Mouse (Mus musculus) thymus, postnatal 36 days (tissue): ENCODE results near the gene Ankrd44.

Source experiments
- DNase-seq, 2 experiments: peaks; one replicate each; pipeline ENCODE4 v3.0.0; 2022; ENCODE audit warnings: mixed read lengths in 2 of 2

The Ankrd44 gene

DNA sequence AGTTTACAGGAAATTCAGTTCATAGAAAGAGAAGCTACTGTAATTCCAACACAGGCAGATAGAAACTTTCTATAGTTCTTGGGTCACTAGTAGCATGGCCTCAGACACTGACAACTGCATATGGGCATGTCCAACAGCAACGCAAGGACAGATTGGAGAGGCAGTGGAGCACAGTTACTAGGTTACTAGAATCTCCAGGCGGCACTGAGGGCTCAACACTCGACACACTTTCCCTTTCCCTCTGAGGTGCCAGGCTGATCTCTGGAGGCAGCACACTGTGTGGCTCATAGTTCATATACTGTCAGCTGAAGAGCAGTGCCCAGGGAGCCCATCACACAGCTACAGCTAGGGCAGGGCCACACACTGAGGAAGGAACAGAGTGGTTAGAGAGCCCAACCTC is 118.4 kb downstream of the Ankrd44 start:
- DNase-seq = no peak

DNA sequence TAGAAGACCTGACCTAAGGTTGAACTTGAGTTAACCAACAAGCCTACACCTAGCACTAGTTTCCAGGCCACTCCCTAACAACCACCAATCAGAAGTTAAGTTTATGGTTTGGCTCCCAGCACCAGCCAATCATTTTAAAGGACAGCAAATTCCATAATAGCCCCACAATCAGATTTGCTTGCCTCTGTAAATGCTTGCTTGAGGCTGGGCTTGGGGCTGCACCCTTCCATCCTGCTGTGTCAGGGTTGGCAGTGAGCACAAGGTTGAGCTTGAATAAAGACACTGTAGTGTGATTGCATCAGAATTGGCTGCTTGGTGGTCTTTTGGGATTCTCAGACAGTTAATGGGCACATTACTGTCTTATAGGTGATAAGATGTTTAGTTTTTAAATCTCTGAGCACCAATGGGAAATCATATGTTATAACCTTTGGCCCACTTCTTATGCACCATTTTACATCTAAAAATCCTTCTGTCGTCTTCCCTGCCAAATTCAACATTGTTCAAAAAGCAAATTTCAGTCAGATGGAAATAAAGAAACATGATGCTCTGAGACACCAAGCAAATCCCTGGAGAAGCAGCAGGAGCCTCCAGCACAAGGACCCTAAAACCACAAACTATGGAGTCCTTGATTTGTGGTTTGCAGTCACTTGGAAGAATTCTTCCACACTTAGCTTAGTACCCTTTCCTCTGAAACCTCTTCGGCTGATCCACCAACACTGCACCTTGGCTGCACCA is 119.9 kb downstream of the Ankrd44 start:
- no peak for DNase-seq

DNA sequence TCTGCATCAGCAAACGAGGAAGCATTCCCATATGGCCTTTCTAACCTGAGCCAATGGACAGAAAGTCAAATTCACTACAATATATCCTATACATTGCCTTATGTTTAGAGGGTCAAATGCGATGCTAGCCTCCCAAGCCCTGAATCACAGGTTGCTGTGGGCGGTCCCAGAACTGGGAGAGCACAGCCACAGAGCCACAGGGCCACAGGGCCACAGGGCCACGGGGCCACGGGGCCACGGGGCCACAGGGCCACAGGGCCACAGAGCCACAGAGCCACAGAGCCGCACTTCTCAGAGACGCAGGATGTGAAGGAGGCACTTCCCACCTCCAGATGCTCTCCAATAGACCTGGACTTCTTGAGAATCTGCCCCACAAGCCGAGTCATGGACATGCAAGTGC is 121.8 kb downstream of the Ankrd44 start:
- no peak for DNase-seq

DNA sequence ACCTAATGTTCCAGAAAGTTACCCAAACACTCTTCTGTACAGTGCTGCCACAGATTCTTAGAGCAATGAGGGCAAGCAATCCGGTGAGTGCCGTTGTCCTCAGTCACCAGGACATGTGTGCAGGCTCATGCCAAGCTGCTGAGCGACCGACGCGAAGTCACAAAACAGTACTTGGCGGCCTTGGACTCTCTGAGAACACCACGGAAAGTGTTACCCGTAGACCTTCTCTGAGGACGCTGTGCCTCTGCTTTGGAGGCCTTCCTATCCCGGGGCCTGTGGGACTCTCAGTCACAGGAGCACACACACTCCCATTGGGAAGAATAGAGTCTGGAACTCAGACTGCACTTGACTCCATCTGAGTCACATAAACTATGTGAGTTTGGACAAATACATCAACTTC is 123.5 kb downstream of the Ankrd44 start:
- DNase-seq = no peak

DNA sequence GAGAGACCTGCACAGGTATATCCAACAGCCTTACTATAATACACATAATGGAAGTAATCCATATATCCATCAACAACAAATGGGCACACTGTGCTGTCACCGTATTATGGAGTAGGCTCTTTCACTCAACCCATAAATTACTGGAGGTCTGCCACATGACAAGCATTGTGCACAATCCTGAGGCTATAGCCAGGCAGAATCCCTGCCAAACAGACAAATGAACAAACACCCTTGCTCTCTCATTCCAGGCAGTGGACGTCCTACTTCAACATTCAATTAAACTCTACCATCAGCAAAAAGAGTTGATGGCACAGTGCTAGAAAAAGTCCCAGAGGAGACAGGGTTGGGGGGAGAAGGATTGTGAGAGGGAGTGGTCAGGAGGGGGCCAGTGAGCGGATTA is 124.9 kb downstream of the Ankrd44 start:
- no peak for DNase-seq

DNA sequence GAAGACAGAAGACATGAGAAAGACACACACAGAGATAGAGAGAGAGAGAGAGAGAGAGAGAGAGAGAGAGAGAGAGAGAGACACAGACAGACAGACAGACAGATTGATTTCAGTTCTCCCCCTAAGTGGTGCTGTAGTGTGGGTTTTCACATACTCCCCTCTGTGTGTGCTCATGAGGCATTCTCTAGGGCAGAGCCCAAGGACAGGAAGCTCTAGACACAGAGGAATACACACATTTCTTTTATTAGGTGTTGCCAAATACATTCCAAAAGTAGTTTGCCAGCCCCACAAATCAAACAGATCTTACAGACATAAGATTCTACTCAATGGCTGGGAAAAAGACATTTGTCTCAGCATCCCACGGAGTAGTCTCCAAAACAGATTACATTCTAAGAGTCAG is 126.8 kb downstream of the Ankrd44 start:
- no peak for DNase-seq

DNA sequence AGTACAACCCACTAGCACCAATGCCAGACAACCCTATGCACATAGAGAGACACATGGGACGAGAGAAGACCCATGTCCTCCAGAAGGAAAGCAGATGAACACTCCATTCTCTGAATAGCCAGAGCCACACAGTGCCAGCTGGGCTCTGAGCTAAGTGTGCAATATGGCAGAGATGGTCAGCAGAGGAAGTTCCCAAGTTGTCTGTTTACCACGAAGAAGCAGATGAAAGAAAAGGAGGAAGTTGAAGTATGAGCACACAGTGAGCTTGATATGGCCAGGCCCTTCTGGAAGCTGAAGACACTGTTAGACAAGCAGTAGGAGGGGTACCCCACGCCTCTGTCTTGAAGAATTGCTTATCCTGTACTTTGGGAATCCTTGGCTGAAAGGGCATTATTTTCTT is 127.8 kb downstream of the Ankrd44 start:
- no peak for DNase-seq

DNA sequence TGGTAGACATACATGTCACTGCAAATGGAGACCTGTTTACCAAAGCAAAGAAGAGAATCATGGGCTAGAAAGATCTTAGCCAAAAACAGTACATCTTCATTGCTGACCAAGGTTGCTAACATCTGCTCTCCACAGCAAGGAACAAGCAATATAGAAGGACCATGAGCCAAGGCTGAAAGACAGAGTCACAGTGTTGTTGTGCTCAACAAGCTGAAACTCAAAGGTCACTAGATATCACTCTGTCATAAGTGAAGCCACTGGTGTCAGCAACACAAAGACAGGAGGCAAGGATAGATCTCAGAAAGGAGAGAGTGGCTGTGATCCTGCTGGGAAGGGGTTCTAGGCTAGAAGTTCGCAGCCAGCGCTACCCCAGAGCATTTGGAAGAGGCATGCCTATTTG is 131.5 kb downstream of the Ankrd44 start:
- no peak for DNase-seq

DNA sequence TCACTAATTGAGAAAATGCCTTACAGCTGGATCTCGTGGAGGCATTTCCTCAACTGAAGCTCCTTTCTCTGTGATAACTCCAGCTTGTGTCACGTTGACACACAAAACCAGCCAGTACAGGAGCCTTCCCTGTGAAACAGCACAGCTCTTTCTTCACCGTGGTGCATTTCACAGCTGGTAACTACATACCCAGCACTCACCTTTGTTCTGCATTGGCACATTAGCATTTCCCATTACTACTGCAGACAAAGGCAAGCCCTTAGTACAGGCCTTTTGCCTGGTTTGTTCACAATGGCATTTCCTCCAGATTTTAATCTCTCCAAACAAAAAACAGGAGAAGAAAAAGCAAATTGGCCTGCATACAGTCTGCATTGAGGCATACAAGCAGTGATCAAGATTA is 134.8 kb downstream of the Ankrd44 start:
- DNase-seq = no peak

DNA sequence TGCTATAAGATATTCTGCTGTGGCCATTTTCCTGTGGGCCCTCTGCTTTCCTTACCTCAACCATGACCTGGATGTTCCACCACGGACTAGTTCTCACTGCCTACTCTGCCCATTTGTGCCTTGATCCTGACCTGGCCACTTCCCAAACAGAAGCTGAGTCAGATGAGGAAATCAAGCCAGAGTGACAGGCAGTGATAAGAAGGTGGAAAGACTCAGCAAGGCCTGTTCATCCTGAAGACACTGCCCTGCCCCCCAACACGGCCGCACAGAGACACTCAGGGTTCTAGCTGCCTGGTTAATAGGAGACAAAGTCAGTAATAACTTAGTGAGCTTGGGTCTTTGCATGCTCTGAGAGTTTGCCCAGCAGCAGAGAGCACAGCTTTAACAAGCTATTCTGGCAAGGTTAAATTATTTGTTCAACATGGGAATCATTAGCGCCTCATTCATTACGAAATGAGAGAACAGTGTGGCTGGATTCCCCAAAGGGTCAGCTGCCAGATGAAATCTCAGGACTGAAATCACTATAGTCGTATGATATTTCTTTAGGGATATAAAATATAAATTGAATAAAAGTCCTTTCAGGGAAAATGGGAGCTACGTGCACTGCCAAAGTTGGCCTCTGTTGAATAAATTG is 136.7 kb downstream of the Ankrd44 start:
- no peak for DNase-seq

DNA sequence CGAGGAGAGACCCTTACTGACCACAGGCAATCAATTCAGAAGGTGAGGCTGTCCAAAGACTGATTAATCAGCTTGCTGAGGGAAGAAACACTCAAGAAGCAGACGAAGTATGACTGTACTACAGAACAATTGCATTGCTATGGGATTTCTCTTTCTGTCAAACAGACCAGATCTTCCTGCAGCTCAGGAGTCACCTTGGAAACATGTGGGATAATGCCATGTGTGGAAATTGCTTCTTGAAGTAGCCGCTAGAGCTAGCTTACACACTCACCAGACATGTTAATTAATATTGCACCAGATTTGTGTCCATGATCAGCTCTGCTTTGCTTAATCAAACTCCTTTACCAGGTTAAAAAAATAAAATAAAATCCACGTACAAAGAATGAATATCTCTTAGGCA is 137.8 kb downstream of the Ankrd44 start:
- no peak for DNase-seq

DNA sequence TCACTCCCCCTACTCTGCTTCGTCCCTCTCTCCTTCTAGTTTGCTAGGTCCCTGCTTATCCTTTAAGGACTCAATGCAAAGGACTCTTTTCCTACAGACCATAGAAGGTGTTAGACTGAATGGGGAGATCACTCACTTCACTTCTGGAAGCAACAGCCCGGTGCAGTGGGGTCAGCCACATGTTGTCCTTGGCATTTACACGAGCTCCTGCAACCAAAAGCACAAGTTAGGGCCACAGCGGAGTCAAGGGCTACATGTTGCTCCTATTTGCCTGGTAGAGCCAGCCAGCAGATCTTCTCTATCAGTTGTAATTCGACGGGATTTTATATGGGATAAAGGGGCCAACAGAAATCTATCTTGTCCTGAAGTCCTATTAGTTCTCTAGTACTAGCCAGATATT is 148.0 kb downstream of the Ankrd44 start:
- DNase-seq = no peak

DNA sequence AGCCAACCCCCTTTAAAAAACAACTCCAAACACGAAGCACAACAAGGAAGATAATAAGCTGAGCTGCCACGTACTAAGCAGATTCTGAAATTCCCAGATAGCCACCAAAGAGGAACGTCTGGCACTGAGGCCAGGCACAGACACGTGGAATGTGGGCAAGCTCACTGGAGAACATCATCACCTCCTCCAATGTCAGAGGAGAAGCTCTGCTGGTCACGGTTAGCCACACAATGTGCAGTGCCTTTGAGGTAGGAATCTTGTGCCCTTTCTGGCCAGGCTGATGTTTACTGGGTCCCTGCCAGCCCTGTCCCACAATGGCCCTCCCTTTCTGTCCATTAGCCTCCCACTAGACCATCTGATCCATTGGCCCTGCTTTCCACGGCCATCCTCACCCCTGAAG is 149.1 kb downstream of the Ankrd44 start:
- DNase-seq = no peak

DNA sequence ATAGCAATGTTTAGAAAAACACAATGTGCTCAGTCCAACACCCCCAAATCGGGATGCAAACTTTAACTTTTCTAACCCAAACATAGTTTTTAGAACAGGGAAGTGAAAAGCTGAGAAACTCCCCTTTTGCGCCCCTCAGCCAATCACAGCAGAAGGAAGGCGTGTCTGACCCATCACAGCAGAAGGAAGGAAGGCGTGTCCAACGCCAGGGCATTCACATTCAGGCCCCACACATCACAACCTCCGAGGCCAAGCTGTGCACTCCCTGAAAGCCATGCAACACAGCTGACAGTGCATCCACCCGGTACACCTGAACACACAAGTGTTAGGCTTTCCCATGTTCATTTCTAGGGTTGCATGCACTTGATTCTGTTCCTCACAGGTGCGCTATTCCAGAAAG is 150.1 kb downstream of the Ankrd44 start:
- no peak for DNase-seq

DNA sequence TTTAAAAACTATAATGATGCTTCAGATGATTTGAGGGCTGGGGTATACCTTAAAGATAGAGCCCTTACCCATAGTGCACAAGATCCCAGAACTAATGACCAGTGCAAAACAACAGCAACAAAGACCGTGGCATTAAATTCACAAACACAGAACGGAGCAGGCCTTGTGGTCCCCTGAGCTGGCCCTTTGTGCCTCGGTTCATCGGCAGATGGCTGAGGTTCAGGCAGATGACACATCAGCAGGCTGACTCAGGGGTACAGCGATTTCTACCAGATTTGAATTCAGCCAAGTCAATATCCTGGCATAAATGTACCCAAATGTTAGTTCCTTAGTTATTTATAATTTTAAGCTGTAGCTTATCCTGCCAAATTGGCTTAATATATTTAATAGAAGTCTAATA is 153.3 kb downstream of the Ankrd44 start:
- DNase-seq = no peak

DNA sequence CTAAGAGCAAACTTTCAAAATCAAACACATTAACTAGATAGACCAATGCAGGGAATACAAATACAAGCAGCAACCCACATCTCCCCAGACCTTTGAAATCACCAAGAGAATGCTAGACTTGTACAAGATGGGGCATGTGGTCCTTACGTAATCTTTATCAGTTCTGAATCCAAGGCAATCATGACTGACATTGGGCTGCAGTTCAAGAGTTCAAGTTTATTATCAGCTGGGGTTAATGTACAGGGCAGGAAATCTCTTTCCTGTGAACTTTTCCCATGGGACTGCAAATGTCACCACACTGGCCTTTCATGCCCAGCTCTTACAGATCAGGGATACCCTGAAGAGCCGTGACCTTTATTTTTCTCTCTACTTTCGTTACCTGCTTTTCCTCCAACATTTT is 154.7 kb downstream of the Ankrd44 start:
- no peak for DNase-seq

DNA sequence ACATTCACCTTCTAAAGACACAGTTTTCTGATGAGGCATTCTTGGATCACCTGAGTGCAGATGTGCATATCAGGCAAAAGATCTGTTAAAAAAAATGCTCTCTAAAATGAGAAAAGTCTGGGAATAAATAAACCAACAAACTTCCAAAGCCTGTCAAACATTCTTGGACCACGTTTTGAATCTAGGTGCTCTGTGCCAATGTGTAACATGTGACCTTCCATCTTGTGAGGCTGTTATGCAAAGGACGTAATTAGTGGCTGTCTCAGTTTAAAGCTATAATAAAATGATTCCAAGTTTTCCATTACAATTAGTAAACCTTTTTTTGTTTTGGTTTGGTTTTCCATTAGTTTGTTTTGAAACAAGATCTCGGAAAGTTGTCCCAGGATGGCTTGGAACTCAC is 159.0 kb downstream of the Ankrd44 start:
- DNase-seq = no peak

DNA sequence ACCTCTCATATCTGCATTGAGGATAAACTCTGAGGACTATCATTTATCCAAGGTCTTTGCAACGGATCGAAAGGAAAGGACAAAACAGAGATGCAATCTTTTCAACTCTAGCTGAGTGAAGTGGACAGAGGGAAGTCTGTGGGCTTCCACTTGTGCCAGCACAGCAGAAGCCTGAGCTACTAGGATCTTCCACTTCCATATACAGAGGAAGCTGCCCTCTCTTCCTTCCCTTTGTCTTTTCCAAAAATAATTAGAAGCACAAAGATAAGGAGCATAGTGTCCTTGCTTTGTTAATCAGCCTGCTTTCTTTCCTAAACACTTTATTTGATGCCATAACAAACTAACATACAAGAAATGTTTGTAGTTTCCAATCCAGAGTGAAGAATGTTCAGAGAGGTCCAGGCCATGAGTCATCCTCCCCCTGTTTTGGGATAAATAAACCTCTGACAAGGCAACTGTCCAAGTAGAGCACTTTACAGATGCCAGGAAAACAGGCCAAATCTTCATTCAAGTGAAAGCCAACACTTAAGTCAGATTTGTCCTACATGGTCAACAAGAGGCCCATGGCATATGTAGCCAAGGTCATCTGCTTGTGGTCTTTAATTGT is 160.5 kb downstream of the Ankrd44 start:
- no peak for DNase-seq

DNA sequence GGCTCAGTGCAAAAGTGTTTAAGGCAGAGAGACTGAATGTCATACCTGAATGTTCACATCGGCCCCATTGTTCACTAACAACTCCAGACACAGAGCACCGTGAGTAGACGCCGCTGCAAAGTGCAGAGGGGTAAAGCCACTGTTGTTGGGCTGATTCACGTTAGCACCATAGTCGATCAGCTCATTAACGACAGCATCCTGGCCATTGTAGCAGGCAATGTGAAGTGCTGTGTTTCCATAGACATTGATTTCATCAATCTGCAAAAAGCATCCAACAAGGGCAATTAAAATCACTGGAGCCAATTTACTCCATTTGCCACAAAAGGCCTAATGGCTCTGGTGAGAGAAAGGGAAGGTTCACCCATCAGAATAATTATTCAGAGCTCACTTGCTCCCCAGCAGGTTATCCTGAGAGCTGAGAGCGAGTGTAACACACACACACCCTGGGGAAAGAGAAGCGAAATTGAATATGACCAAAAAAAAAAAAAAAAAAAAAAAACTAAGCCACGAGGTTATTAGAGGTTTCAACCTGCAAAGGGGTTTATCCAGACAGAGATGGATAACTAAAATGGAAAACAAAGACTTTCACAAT is 163.9 kb downstream of the Ankrd44 start:
- DNase-seq = no peak

DNA sequence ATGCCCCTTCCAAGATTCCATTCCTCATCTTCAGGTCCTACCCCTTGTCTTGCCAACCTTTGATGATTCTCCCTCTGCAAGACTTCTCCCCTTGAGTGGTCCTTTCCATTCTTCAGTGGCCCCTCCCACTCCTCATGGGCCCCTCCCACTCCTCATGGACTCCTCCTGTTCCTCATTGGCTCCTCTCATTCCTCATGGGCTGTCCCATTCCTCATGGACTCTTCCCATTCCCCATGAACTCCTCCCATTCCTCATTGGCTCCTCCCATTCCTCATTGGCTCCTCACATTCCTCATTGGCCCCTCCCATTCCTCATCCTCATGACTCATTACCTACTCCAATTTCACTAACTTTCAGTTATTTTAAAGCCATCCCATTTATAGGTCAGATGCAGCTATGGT is 166.3 kb downstream of the Ankrd44 start:
- no peak for DNase-seq

DNA sequence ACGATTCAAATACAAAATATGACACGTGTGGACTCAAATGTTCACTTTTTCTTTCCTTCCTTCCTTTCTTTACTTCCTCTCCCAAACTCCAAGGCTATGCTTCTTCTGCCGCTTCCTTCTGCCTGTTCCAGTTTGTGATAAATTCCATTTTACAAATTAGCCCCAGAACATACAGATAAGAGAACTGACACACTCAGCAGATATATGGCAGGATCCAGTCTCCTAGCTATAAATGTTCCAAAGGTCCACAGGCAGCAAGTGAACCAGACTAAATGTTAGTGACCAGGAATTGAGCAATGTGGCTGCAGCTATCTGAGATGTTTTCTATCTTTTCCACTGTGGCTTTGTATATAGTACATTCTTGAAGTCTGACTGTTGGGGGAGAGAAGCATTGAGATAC is 168.9 kb downstream of the Ankrd44 start:
- no peak for DNase-seq

DNA sequence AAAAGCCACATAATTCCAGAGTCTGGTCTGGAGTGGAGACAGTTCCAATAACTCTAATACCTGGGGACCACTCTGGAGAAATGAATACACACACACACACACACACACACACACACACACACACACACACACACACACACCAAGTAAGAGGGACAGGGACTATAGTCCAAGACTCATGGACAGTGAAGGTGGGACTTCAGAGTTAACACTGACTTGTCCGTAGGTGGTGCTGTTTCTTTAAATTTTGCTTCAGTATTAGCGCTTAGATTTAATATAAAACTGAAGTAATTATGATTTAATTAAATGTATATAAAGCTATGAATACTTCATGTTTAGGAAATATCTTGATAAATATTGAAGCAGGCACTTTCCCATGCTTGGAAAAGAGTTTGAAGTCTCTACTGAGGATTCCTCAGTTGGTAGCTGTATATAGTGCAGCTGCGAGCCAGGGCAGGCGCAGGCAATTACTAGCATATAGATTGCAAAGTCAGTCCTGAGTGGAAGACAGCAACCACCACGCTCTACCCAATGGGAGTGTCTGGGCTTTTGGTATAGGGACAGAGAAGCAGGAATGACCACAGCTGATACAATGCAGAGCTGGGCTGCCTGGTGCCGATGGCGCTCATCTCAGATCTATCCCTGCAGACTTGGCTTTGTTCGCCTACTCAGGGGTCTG is 170.4 kb downstream of the Ankrd44 start:
- no peak for DNase-seq

DNA sequence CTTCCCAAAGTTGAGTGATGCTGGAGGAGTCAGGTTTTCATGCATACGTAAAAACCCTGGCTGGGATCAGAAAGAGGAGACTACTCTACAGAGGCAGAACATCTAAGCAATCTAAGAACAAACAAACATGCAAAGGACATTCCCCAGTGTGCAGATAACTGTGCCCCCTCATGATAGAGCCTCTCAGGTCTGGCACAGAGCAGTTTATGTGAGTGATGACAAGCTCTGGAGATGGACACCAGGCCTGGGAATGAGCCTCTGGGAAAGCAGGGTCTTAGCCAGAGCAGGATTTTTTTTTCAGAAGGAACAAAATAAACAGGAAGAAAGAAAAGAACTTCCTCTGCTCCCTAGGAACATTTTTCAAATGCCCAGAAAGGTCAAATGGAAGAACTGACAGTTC is 176.2 kb downstream of the Ankrd44 start:
- DNase-seq = no peak

DNA sequence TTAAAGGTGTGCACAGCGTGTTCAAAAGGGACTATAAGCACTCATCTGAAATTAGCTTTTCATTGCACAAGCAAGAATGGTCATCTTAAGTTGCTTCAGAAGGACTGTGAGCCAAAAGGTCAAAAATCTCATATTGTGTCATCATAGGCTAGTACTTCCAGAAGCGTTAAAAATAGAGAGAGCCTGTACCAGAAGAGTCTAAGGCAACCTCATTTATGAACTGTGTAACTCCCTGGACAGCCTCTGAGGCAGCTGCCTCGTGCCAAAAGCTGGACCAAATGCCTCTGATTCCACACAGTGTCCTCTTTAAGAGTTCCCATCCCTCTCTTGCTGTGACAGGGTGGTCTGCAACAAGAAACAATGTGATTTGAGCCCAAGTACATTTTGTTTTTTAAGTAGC is 176.7 kb downstream of the Ankrd44 start:
- no peak for DNase-seq
